Mouse (Mus musculus) thymus, postnatal 25 days (tissue): ENCODE results near the gene Arl4a.

Source experiments
- DNase-seq: peaks from one replicate; pipeline ENCODE4 v3.0.0; 2022

Gene Arl4a

GRCm38 (mm10) chr12:39956396-39956795 is 81.4 kb downstream of the Arl4a start:
- DNase-seq = no peak
